Mouse (Mus musculus) intestine, postnatal 0 days (tissue): Measurements from ENCODE around the gene Cnst. TPM values are rescaled to one million over a fixed set of nuclear protein-coding genes. Genes with fewer than 3 reads are reported as not detected.

Source experiments
- ATAC-seq: fragments of 200-750 bp; cut with Nextera tagmentation; 2 replicates; pipeline ENCODE4 v1.8.0; 2017; ENCODE audit warnings: mild to moderate bottlenecking, moderate TSS enrichment, moderate library complexity
- H3K27ac ChIP-seq: fragments of 300-500 bp; sonication (generic); 2 replicates; pipeline ENCODE4 v1.5.1; 2014; ENCODE audit warnings: mild to moderate bottlenecking, low read depth, low read length, moderate library complexity
- H3K27me3 ChIP-seq: fragments of 300-500 bp; sonication (generic); replicated peaks from 2 replicates; pipeline ENCODE4 v1.6.1; 2014; ENCODE audit warnings: low read length, mixed read lengths; ENCODE audit not compliant: control insufficient read depth, insufficient read depth
- H3K36me3 ChIP-seq: fragments of 300-500 bp; sonication (generic); 2 replicates; pipeline ENCODE4 v1.6.1; 2014; ENCODE audit warnings: mild to moderate bottlenecking, moderate library complexity; ENCODE audit not compliant: control insufficient read depth, insufficient read depth
- H3K4me1 ChIP-seq: fragments of 300-500 bp; sonication (generic); replicated peaks from 2 replicates; pipeline ENCODE4 v1.6.1; 2014; ENCODE audit warnings: antibody characterized with exemption, low read length, mixed read lengths; ENCODE audit not compliant: control insufficient read depth, insufficient read depth
- H3K4me2 ChIP-seq: fragments of 300-500 bp; sonication (generic); replicated peaks from 2 replicates; pipeline ENCODE4 v1.6.1; 2014; ENCODE audit warnings: low read depth, mild to moderate bottlenecking, moderate library complexity
- H3K4me3 ChIP-seq: fragments of 300-500 bp; sonication (generic); 2 replicates; pipeline ENCODE4 v1.5.1; 2014; ENCODE audit warnings: low read depth, low read length
- H3K9ac ChIP-seq: fragments of 300-500 bp; sonication (generic); 2 replicates; pipeline ENCODE4 v1.6.1; 2014; ENCODE audit warnings: mild to moderate bottlenecking, low read depth, low read length
- H3K9me3 ChIP-seq: fragments of 300-500 bp; sonication (generic); 2 replicates; pipeline ENCODE4 v1.6.1; 2016; ENCODE audit warnings: mixed run types; ENCODE audit not compliant: control insufficient read depth
- CTCF ChIP-seq: sonication (generic); IDR thresholded peaks from 2 replicates; pipeline ENCODE4 v1.5.1; 2016; ENCODE audit warnings: low read depth, mild to moderate bottlenecking, control low read depth, antibody characterized with exemption, moderate library complexity
- WGBS: fragments of 180-500 bp; shearing (Covaris S2); extraction: QIAGEN DNeasy Blood & Tissue Kit; methylation state at CpG from one replicate; pipeline ENCODE4 v1.1.7; 2014; 5-methylcytosine and 5-hydroxymethylcytosine counted together
- polyA plus RNA-seq: library from polyadenylated mRNA; unstranded; fragments of >200 nt; fragmentation: Nextera tagmentation; extraction: Ambion mirVana; gene quantifications from 2 replicates; pipeline ENCODE4 v1.2.1, GENCODE M21; 2015

Gene Cnst
- polyA plus RNA-seq, 1 experiment from 2014 or later = 8.4 TPM

DNA sequence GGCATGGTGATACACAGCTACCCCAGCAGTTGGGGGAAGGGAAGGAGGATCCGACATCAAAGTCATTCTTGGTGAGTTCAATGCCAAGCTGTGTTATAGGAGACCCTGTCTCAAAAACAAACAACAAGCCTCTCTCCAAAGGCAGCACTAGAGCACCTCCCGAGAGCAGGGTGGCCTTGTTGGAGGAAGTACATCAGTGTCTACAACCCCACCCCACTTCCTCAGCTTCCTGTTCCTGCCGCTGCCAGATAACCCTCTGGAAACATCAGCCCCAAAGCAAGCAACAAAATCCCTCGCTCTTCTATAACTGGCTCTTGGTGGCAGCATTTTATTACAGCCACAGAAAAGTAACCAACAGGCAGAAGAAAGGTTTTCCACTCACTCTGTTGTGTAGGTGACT is 104.1 kb downstream of the Cnst start:
- no peak overlapping the region for H3K9ac ChIP-seq
- no peak for ATAC-seq
- no peak for TF ChIP-seq CTCF

DNA sequence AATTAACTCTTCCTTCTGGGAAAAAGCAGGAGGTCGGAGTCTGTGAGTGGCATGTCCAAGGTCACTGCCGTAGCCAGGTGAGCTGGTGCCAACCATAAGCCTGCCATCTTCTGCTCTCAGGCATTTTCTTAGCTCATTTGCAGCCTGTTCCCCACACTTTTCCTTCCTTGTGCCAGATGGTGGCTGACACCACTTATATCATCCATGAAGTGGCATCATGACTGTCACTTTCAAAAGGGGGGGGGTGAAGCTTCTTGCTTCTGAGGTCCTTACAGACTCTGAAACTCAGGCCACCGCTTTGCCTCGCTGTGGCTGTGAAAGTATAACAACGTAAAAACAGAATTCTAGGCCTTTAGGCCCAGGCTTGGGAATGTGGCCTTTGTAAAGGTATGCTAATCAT is 105.1 kb downstream of the Cnst start:
- peaks cover 3% of the 10 kb centered on the region for H3K4me1 ChIP-seq
- no peaks in the 10 kb centered on the region for H3K9me3 ChIP-seq
- H3K4me2 ChIP-seq = no peak overlapping the region
- 0 out of 2 replicates have a peak, but pooled peaks have one; percentile 48 for ATAC-seq
- H3K36me3 ChIP-seq = no peaks in the 10 kb centered on the region
- WGBS = 60% methylated on average over 5 of the region's 5 CpGs
- no peaks in the 10 kb centered on the region for H3K27me3 ChIP-seq
- H3K9ac ChIP-seq = no peak overlapping the region
- H3K4me3 ChIP-seq = no peak overlapping the region
- TF ChIP-seq CTCF = no peak
- peak overlapping the region; percentile 71 for H3K27ac ChIP-seq

More for the DNA sequence above, 104.1 kb downstream of the Cnst start:
- WGBS = 61% methylated on average over 4 of the region's 4 CpGs
- Histone ChIP-seq H3K9me3 (no peaks in the 10 kb centered on the region), H3K4me2 (no peak overlapping the region), H3K4me3 (no peak overlapping the region), H3K27me3 (no peaks in the 10 kb centered on the region), H3K4me1 (peaks cover 6% of the 10 kb centered on the region), H3K27ac (peak overlapping the region; percentile 71; the same call in 1 of the 2 replicates), H3K36me3 (no peaks in the 10 kb centered on the region)

DNA sequence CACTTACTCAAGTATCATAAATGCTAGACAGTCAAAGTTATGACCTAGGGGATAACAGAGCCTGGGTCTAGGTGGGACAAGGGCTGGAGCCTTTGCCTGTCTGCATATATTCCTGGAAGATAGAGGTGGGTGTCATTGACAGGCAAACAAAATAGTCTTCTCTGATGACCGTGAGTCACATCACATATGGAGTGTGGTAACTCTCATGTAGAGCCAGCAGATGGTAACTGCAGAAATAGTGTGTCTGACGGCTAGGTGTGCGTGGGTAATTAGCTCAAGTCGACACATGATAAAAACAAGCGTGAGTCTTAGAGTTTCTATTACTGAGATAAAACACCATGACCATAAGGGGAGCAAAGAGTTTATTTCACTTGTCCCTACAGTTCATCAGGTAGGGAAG is 116.9 kb downstream of the Cnst start:
- no peak overlapping the region for H3K9ac ChIP-seq
- no peaks in the 10 kb centered on the region for H3K27me3 ChIP-seq
- no peaks in the 10 kb centered on the region for H3K4me1 ChIP-seq
- H3K9me3 ChIP-seq = no peaks in the 10 kb centered on the region
- 0 out of 2 replicates have a peak, but pooled peaks have one; percentile 11 for ATAC-seq
- 68% methylated on average over 5 of the region's 5 CpGs for WGBS
- H3K4me2 ChIP-seq = no peak overlapping the region
- H3K36me3 ChIP-seq = no peaks in the 10 kb centered on the region
- H3K4me3 ChIP-seq = no peak overlapping the region
- TF ChIP-seq CTCF = no peak
- H3K27ac ChIP-seq = peak overlapping the region; percentile 82

DNA sequence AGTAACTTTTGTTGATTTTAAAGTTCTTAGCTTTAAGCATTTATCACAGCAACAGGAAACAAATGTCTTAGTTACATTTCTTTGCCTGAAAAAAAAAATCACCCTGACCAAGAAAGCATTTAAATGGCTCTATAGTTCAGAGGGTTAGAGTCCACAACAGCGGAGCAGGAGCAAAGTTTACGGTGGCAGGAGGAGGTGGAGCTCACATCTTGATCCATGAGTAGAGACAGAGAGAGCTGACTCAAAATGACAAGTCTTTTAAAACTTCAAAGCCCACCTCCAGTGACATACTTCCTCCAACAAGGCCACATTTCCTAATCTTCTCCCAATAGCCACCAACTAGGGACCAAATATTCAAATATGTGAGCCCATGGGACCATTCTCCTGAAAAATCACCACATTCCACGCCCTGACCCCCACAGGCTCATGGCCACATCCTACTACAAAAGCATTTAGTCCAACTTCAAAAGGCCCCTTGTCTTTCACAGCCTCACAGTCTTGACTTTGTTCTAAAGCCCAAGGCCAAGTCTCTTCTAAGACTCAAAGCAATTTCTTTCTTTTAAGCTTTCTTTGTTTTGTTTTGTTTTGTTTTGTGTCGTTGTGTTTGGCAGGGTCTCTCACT is 118.2 kb downstream of the Cnst start:
- Histone ChIP-seq H3K4me1 (no peaks in the 10 kb centered on the region), H3K4me3 (no peak overlapping the region), H3K27me3 (no peaks in the 10 kb centered on the region), H3K27ac (peak overlapping the region; percentile 82), H3K9me3 (no peaks in the 10 kb centered on the region), H3K4me2 (no peak overlapping the region), H3K36me3 (no peaks in the 10 kb centered on the region), H3K9ac (no peak overlapping the region)
- 47% methylated on average over 4 of the region's 4 CpGs for WGBS
- no peak for TF ChIP-seq CTCF
- ATAC-seq = peak; percentile 71

DNA sequence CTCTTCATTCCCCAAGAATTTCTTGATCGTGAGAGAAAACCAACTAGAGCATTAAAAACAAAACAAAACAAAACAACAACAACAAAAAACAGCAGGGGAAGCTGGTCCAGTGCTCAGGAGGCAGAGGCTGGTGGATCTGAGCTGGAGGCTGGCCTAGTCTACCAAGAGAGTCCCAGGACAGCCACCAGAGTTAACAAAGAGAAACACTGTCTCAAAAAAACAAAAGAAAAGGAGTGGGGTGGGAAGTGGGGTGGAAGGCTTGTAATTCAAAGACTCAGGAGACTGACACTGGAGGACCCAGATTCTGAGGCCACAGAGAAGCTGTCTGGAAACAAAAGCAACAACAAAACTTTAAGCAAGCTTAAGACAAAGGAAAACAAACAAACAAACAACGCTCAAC is 120.8 kb downstream of the Cnst start:
- Histone ChIP-seq H3K36me3 (peaks cover 2% of the 10 kb centered on the region; the same call in 1 of the 2 replicates), H3K27me3 (no peaks in the 10 kb centered on the region), H3K27ac (no peak overlapping the region), H3K4me2 (no peak overlapping the region; the same call in 1 of the 2 replicates), H3K9ac (no peak overlapping the region), H3K4me3 (no peak overlapping the region), H3K4me1 (no peaks in the 10 kb centered on the region), H3K9me3 (no peaks in the 10 kb centered on the region)
- ATAC-seq = no peak
- WGBS = 82% methylated on average over 2 of the region's 2 CpGs
- no peak for TF ChIP-seq CTCF

DNA sequence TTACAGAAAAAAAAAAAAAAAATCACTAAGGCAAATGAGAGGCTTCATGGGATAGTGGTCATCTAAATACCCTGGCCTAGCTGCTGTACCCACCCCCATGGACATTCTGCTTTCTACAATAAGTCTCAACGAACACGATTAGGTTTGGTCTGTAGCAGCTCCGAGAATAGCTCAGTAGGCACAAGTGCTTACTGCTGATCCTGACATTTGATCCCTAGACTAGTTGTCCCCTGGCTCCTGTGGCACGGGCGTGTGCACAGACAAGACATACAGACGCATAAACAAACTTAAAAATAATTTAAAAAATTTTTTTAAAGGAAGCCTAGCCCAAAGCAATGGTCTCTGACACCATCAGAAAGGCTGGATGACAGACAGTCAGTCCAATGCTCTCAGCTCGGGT is 121.3 kb downstream of the Cnst start:
- Histone ChIP-seq H3K4me1 (no peaks in the 10 kb centered on the region), H3K27ac (peak overlapping the region; percentile 88), H3K36me3 (peaks cover 6% of the 10 kb centered on the region; the same call in 1 of the 2 replicates), H3K9me3 (no peaks in the 10 kb centered on the region), H3K27me3 (no peaks in the 10 kb centered on the region), H3K9ac (peak overlapping the region; percentile 74), H3K4me3 (peak overlapping the region; percentile 68), H3K4me2 (peak overlapping the region; percentile 88)
- TF ChIP-seq CTCF = no peak
- WGBS = 18% methylated on average over 7 of the region's 7 CpGs
- ATAC-seq = no peak
